Comparison of ENCODE assay signal across 22 mouse cellular contexts in genomic region chr7:101286891-101287290, GRCm38 (mm10). TPM values are rescaled to one million over a fixed set of nuclear protein-coding genes. Genes with fewer than 3 reads are reported as not detected.
DNase-seq lines count a peak whose midpoint lies in the region; ATAC-seq and TF ChIP-seq lines count a peak whose summit lies in the region.
"Had no signal": no experiment of that assay in that cellular context is flagged by ENCODE, and none has a peak within 500 bp of the region (broad histone marks: within the 10 kb centered on the region; RNA-seq: fewer than 3 reads in every experiment).

No protein-coding gene starts in this region.

- WGBS in heart, embryonic 10.5 days = 70% methylated on average over 4 of the region's 4 CpGs
- WGBS in embryonic facial prominence, embryonic 15.5 days = 69% methylated on average over 4 of the region's 4 CpGs
- WGBS in limb, embryonic 15.5 days = 75% methylated on average over 4 of the region's 4 CpGs

- peaks cover 60% of the 10 kb centered on the region for H3K36me3 ChIP-seq in heart, embryonic 10.5 days
- H3K36me3 ChIP-seq in embryonic facial prominence, embryonic 15.5 days = peaks cover 44% of the 10 kb centered on the region
- H3K36me3 ChIP-seq in limb, embryonic 15.5 days = peaks cover 60% of the 10 kb centered on the region

- peaks cover under 1% of the 10 kb centered on the region; the same call in 1 of the 2 replicates for H3K4me1 ChIP-seq in heart, embryonic 10.5 days
- H3K4me1 ChIP-seq in embryonic facial prominence, embryonic 15.5 days = no peaks in the 10 kb centered on the region
- H3K4me1 ChIP-seq in limb, embryonic 15.5 days = peaks cover 21% of the 10 kb centered on the region
- H3K4me1 ChIP-seq: embryonic facial prominence, embryonic 13.5 days; heart, embryonic 12.5 days; hindbrain, embryonic 12.5 days; intestine, embryonic 15.5 days had no signal

- no peak for TF ChIP-seq CTCF in layer of hippocampus, adult 2 months (conservative IDR thresholded peaks at IDR 0.05)

- intact Hi-C loops in heart, postnatal 36 days (cut with DNase I) = loop anchor here (5.0 kb wide), 2 partner anchors 55 to 180 kb away; no protein-coding TSS in a partner anchor

- H3K27me3 ChIP-seq in heart, embryonic 10.5 days (ENCODE audit: insufficient read depth, poor library complexity, severe bottlenecking) = no peaks in the 10 kb centered on the region
- H3K27me3 ChIP-seq in embryonic facial prominence, embryonic 15.5 days = no peaks in the 10 kb centered on the region
- no peaks in the 10 kb centered on the region for H3K27me3 ChIP-seq in limb, embryonic 15.5 days
- H3K27me3 ChIP-seq: embryonic facial prominence, embryonic 13.5 days; heart, embryonic 12.5 days; hindbrain, embryonic 12.5 days; intestine, embryonic 15.5 days had no signal

- H3K27ac ChIP-seq in heart, embryonic 10.5 days = no peak overlapping the region
- peak overlapping the region; percentile 18; the same call in 1 of the 2 replicates for H3K27ac ChIP-seq in layer of hippocampus, adult 2 months
- 0 out of 2 replicates have a peak overlapping the region, but pooled peaks have one; percentile 1 for H3K27ac ChIP-seq in embryonic facial prominence, embryonic 15.5 days (replicated peaks)
- peak overlapping the region; percentile 65 for H3K27ac ChIP-seq in limb, embryonic 15.5 days
- H3K27ac ChIP-seq: embryonic facial prominence, embryonic 13.5 days; forebrain, embryonic 10.5 days; gastrocnemius, adult 2 months; heart, adult 2 months; hindbrain, embryonic 12.5 days; intestine, embryonic 15.5 days had no signal

- no peak for ATAC-seq in embryonic facial prominence, embryonic 15.5 days (ENCODE audit: insufficient number of reproducible peaks, low FRiP score, low TSS enrichment, low read depth)
- ATAC-seq in limb, embryonic 15.5 days (ENCODE audit: insufficient number of reproducible peaks, low FRiP score, low TSS enrichment, low read depth) = no peak
- ATAC-seq in granulocyte monocyte progenitor cell, adult 5-6 weeks (replicated peaks; ENCODE audit: poor library complexity, severe bottlenecking) = no peak
- ATAC-seq: forebrain, embryonic 14.5 days; intestine, embryonic 15.5 days had no signal

- peak; percentile 65 for DNase-seq in heart, embryonic 10.5 days (ENCODE audit: low spot score)
- DNase-seq in heart, postnatal 36 days = no peak
- no peak for DNase-seq in layer of hippocampus, adult 2 months (ENCODE audit: low spot score in 2 of 2)
- no peak for DNase-seq in layer of hippocampus, adult 11-12 months (ENCODE audit: low spot score)
- DNase-seq: adrenal gland, postnatal 10 days; cerebellum, adult 11-12 months; cerebellum, adult 9-10 months; cerebellum, postnatal 25 days; gastrocnemius, adult 2 months; gastrocnemius, postnatal 36 days; heart, adult 2 months; heart, postnatal 4 days had no signal

- no peaks in the 10 kb centered on the region for H3K9me3 ChIP-seq in heart, embryonic 10.5 days
- no peaks in the 10 kb centered on the region for H3K9me3 ChIP-seq in embryonic facial prominence, embryonic 15.5 days (replicated peaks)
- H3K9me3 ChIP-seq in limb, embryonic 15.5 days = no peaks in the 10 kb centered on the region
- H3K9me3 ChIP-seq: embryonic facial prominence, embryonic 13.5 days; forebrain, embryonic 10.5 days; heart, embryonic 12.5 days; hindbrain, embryonic 12.5 days; intestine, embryonic 15.5 days had no signal

- no peak overlapping the region for H3K9ac ChIP-seq in embryonic facial prominence, embryonic 15.5 days
- H3K9ac ChIP-seq in limb, embryonic 15.5 days = no peak overlapping the region
- H3K9ac ChIP-seq: embryonic facial prominence, embryonic 13.5 days; heart, embryonic 12.5 days; hindbrain, embryonic 12.5 days; intestine, embryonic 15.5 days had no signal

- H3K4me2 ChIP-seq in embryonic facial prominence, embryonic 15.5 days (replicated peaks) = no peak overlapping the region
- no peak overlapping the region for H3K4me2 ChIP-seq in limb, embryonic 15.5 days
- H3K4me2 ChIP-seq: embryonic facial prominence, embryonic 13.5 days; heart, embryonic 12.5 days; hindbrain, embryonic 12.5 days; intestine, embryonic 15.5 days had no signal

- H3K4me3 ChIP-seq in heart, embryonic 10.5 days = no peak overlapping the region
- H3K4me3 ChIP-seq in layer of hippocampus, adult 2 months = no peak overlapping the region
- H3K4me3 ChIP-seq in embryonic facial prominence, embryonic 15.5 days (replicated peaks) = no peak overlapping the region
- H3K4me3 ChIP-seq in limb, embryonic 15.5 days = no peak overlapping the region
- H3K4me3 ChIP-seq: embryonic facial prominence, embryonic 13.5 days; erythroblast, embryonic 14.5 days; forebrain, embryonic 10.5 days; gastrocnemius, adult 2 months; heart, adult 2 months; heart, embryonic 12.5 days; hindbrain, embryonic 12.5 days; intestine, embryonic 15.5 days had no signal

RNA-seq across cellular contexts. Expression of gene Atg16l2, which starts 15.2 kb away (rescaled TPM):
- polyA plus RNA-seq in heart, embryonic 10.5 days (2016; fragmentation: Nextera tagmentation; extraction: Ambion mirVana) = 19.2 and 22.1 TPM in 2 replicates
- total RNA-seq in heart, postnatal 36 days (2021) = 10 to 100 TPM in 1 of 2 experiments, 1 to 10 TPM in 1; 8.6 to 12.7 TPM
- 10 to 100 TPM; 37.9 to 47.8 TPM for total RNA-seq in layer of hippocampus, adult 2 months (2021)
- 20.4 and 21.5 TPM in 2 replicates for polyA plus RNA-seq in embryonic facial prominence, embryonic 15.5 days (2015; fragmentation: Nextera tagmentation; extraction: Ambion mirVana)
- 17.1 and 19.4 TPM in 2 replicates for polyA plus RNA-seq in limb, embryonic 15.5 days (2015; fragmentation: Nextera tagmentation; extraction: Ambion mirVana)
- total RNA-seq in granulocyte monocyte progenitor cell, adult 5-6 weeks (2014; fragmentation: Nextera tagmentation) = 26.8 and 43.6 TPM in 2 replicates
- 6.6 and 12.2 TPM in 2 replicates for total RNA-seq in granulocyte monocyte progenitor cell, adult 5-6 weeks (2017)

RNA-seq across cellular contexts. Expression of gene Stard10, which starts 30.0 kb away (rescaled TPM):
- polyA plus RNA-seq in heart, embryonic 10.5 days (2016; fragmentation: Nextera tagmentation; extraction: Ambion mirVana) = 24.7 and 62.7 TPM in 2 replicates
- 10 to 100 TPM; 48.3 to 61.3 TPM for total RNA-seq in heart, postnatal 36 days (2021)
- 10 to 100 TPM; 23.6 to 24.6 TPM for total RNA-seq in layer of hippocampus, adult 2 months (2021)
- 33.9 and 34.2 TPM in 2 replicates for polyA plus RNA-seq in embryonic facial prominence, embryonic 15.5 days (2015; fragmentation: Nextera tagmentation; extraction: Ambion mirVana)
- 27.7 and 30.0 TPM in 2 replicates for polyA plus RNA-seq in limb, embryonic 15.5 days (2015; fragmentation: Nextera tagmentation; extraction: Ambion mirVana)
- total RNA-seq in granulocyte monocyte progenitor cell, adult 5-6 weeks (2014; fragmentation: Nextera tagmentation) = 18.5 and 36.0 TPM in 2 replicates
- total RNA-seq in granulocyte monocyte progenitor cell, adult 5-6 weeks (2017) = 11.8 and 30.5 TPM in 2 replicates
